Mouse (Mus musculus) small intestine, adult 2 months (tissue): Measurements from ENCODE around the gene Ctcf. TPM values are rescaled to one million over a fixed set of nuclear protein-coding genes. Genes with fewer than 3 reads are reported as not detected.

Experiments
- H3K27ac ChIP-seq: fragments of 200-500 bp; 2 replicates; pipeline ENCODE4 v1.5.1; 2012; ENCODE audit warnings: low read depth, low read length, control low read depth, inconsistent platforms; ENCODE audit not compliant: insufficient read depth
- H3K27me3 ChIP-seq: fragments of 200-500 bp; 2 replicates; pipeline ENCODE4 v1.6.1; 2012; ENCODE audit warnings: mild to moderate bottlenecking, moderate library complexity, low read length, inconsistent platforms; ENCODE audit not compliant: control insufficient read depth, insufficient read depth
- H3K36me3 ChIP-seq: fragments of 200-500 bp; 2 replicates; pipeline ENCODE4 v1.6.1; 2012; ENCODE audit warnings: mild to moderate bottlenecking, low read length, control low read depth, inconsistent platforms; ENCODE audit not compliant: control insufficient read depth, insufficient read depth
- H3K4me1 ChIP-seq: fragments of 200-500 bp; 2 replicates; pipeline ENCODE4 v1.6.1; 2012; ENCODE audit warnings: low read length, inconsistent platforms, mixed read lengths; ENCODE audit not compliant: control insufficient read depth, insufficient read depth, insufficient read length
- H3K4me3 ChIP-seq: fragments of 200-500 bp; 2 replicates; pipeline ENCODE4 v1.5.1; 2012; ENCODE audit warnings: low read depth, mild to moderate bottlenecking, control low read depth, inconsistent platforms, low read length, moderate library complexity
- CTCF ChIP-seq: fragments of 200-500 bp; IDR thresholded peaks from 2 replicates; pipeline ENCODE4 v1.5.1; 2012; ENCODE audit warnings: low read depth, mild to moderate bottlenecking, control low read depth, inconsistent platforms, low read length, moderate library complexity, mixed read lengths; ENCODE audit not compliant: insufficient replicate concordance, insufficient read length; ENCODE audit errors: extremely low read depth
- POLR2A ChIP-seq: fragments of 200-500 bp; IDR thresholded peaks from 2 replicates; pipeline ENCODE4 v1.6.1; 2012; ENCODE audit warnings: low read depth, mild to moderate bottlenecking, control low read depth, inconsistent platforms, low read length, moderate library complexity
- WGBS: fragments of 180-500 bp; shearing (Covaris S2); methylation state at CpG from one replicate; pipeline ENCODE4 v1.1.7; 2018; 5-methylcytosine and 5-hydroxymethylcytosine counted together
- polyA plus RNA-seq: library from polyadenylated mRNA; depleted of rRNA; stranded (reverse); fragments of >200 nt; gene quantifications from 2 replicates; pipeline ENCODE4 v1.2.3, GENCODE M21; 2012

Ctcf gene
- polyA plus RNA-seq, 1 experiment = 8.4 TPM

DNA sequence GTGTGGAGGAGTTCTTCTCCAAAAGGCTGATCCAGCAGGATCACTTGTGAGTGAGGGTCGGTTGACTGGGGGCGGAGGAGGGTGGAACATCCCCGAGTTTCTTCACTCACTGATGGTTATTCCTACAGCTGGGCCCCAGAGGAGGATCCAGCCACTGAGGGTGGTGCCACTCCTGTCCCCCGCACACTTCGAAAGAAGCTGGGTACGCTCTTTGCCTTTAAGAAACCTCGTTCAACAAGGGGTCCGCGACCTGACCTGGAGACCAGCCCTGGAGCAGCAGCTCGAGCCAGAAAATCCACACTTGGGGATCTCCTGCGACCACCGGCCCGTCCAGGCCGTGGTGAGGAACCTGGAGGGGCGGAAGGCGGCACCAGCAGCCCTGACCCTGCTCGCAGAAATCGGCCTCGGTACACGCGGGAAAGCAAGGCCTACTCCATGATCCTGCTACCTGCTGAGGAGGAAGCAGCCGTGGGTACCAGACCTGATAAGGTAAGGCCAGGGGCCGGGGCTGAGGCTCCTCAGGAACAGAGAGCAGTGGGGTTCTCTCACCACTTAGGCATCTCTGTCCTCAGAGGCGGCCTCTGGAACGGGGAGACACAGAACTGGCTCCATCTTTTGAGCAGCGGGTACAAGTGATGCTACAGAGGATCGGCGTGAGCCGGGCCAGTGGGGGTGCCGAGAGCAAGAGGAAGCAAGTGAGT is 58.9 kb downstream of the Ctcf start:
- peaks cover 11% of the 10 kb centered on the region for H3K4me1 ChIP-seq
- H3K36me3 ChIP-seq = peaks cover 7% of the 10 kb centered on the region; the same call in 1 of the 2 replicates
- no peak overlapping the region for H3K27ac ChIP-seq
- 81% methylated on average over 30 of the region's 30 CpGs for WGBS
- H3K27me3 ChIP-seq = peaks cover 7% of the 10 kb centered on the region; the same call in 1 of the 2 replicates
- no peak for TF ChIP-seq CTCF
- no peak for TF ChIP-seq POLR2A
- H3K4me3 ChIP-seq = no peak overlapping the region

- 90% methylated on average over 17 of the region's 17 CpGs for WGBS
- Histone ChIP-seq H3K4me3 (no peak overlapping the region), H3K4me1 (peaks cover 17% of the 10 kb centered on the region)
These were observed 60.9 kb downstream of the Ctcf start for GRCm38 (mm10) chr8:105697196-105697780.

GRCm38 (mm10) chr8:105698734-105699133 is 62.4 kb downstream of the Ctcf start:
- TF ChIP-seq CTCF (no peak), POLR2A (no peak)
- peaks cover 14% of the 10 kb centered on the region for H3K4me1 ChIP-seq
- peaks cover 7% of the 10 kb centered on the region; the same call in 1 of the 2 replicates for H3K27me3 ChIP-seq
- no peak overlapping the region for H3K27ac ChIP-seq
- 93% methylated on average over 5 of the region's 5 CpGs for WGBS
- H3K36me3 ChIP-seq = peaks cover 7% of the 10 kb centered on the region; the same call in 1 of the 2 replicates
- no peak overlapping the region for H3K4me3 ChIP-seq

More at GRCm38 (mm10) chr8:105697196-105697780, 60.9 kb downstream of the Ctcf start:
- Histone ChIP-seq H3K27me3 (peaks cover 7% of the 10 kb centered on the region; the same call in 1 of the 2 replicates), H3K27ac (no peak overlapping the region), H3K36me3 (peaks cover 7% of the 10 kb centered on the region; the same call in 1 of the 2 replicates)
- TF ChIP-seq CTCF (no peak), POLR2A (no peak)

GRCm38 (mm10) chr8:105699488-105700215 is 63.3 kb downstream of the Ctcf start:
- no peak for TF ChIP-seq CTCF
- no peak for TF ChIP-seq POLR2A
- H3K27me3 ChIP-seq = no peaks in the 10 kb centered on the region
- peaks cover 8% of the 10 kb centered on the region for H3K4me1 ChIP-seq
- peaks cover 7% of the 10 kb centered on the region; the same call in 1 of the 2 replicates for H3K36me3 ChIP-seq
- 93% methylated on average over 11 of the region's 11 CpGs for WGBS
- H3K4me3 ChIP-seq = no peak overlapping the region
- no peak overlapping the region for H3K27ac ChIP-seq

GRCm38 (mm10) chr8:105700566-105700965 is 64.2 kb downstream of the Ctcf start:
- peaks cover 8% of the 10 kb centered on the region for H3K4me1 ChIP-seq
- H3K36me3 ChIP-seq = peaks cover 7% of the 10 kb centered on the region; the same call in 1 of the 2 replicates
- under 1% methylated on average over 21 of the region's 21 CpGs for WGBS
- no peak; the same call in 1 of the 2 replicates for TF ChIP-seq CTCF
- TF ChIP-seq POLR2A = no peak
- peak overlapping the region; percentile 80 for H3K4me3 ChIP-seq
- peak overlapping the region; percentile 8; the same call in 1 of the 2 replicates for H3K27ac ChIP-seq
- H3K27me3 ChIP-seq = no peaks in the 10 kb centered on the region

DNA sequence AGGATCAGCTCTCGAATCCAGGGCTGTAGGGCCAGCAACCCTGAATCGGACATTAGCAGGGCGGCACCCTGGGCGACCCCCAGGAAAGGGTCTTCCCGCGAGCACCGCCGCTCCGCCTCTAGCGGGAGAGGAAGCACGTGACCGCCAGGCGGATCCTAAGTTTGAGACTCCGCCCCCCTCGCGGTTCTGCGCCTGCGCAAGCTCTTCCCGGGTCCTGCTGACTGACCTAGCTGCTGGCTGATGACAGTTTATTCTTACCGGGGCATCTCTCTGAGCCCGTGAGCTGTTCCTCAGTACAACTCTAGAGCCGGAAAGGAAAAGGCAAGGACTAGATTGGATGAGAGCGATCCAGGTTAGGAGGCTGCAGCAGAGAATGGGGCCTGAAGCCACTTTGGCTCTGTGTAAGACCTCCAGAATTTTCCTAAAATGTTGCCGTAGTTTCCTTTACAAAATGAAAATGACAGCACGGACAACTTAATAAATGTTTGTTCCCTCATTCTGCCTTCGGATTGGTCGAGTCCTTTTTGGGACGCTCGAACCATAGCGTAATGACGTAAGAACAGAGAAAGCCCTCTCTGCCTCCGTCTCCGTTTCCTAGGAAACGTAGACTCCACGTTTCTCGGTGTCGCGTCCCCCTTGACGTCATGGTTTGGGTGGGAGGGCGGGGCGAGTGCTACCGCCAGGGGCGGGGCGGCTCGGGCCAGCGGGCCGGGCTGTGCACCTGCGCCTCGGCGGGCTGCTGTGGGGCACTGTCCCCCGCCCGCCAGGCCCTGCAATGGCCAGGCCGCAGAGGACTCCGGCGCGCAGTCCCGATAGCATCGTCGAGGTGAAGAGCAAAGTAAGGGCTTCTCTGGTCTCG is 64.8 kb downstream of the Ctcf start, which contains the start of the genes Acd and Pard6a:
Acd (minus strand) TSS at position 137 of the 859 bp plus-strand sequence.
Pard6a (plus strand) TSS at position 183 of the 859 bp plus-strand sequence.
- TF ChIP-seq CTCF (no peak), POLR2A (no peak; the same call in 1 of the 2 replicates)
- Histone ChIP-seq H3K4me1 (peaks cover 8% of the 10 kb centered on the region), H3K36me3 (peaks cover 7% of the 10 kb centered on the region; the same call in 1 of the 2 replicates), H3K27ac (peak within 1 kb of the TSS; percentile 89), H3K4me3 (peak within 1 kb of the TSS; percentile 80), H3K27me3 (no peaks in the 10 kb centered on the region)
- WGBS = under 1% methylated on average over 60 of the region's 60 CpGs
